Mouse (Mus musculus) embryonic facial prominence, embryonic 10.5 days (tissue): ENCODE data around the gene 2700049A03Rik. TPM values are rescaled to one million over a fixed set of nuclear protein-coding genes. Genes with fewer than 3 reads are reported as not detected.
"Not testable (repeated sequence)": the region's sequence is repeated elsewhere in the genome, so short reads cannot be mapped to it uniquely, and the experiment has no call there.

Experiments used
- DNase-seq: peaks from one replicate; pipeline ENCODE4 v3.0.0-alpha.2; 2017; ENCODE audit warnings: low spot score
- H3K27ac ChIP-seq: fragments of 300-500 bp; sonication (generic); replicated peaks from 2 replicates; pipeline ENCODE4 v1.5.1; 2016; ENCODE audit warnings: mild to moderate bottlenecking
- H3K27me3 ChIP-seq: fragments of 300-500 bp; sonication (generic); replicated peaks from 2 replicates; pipeline ENCODE4 v1.6.1; 2016; ENCODE audit warnings: low read depth, mild to moderate bottlenecking; ENCODE audit not compliant: poor library complexity, severe bottlenecking
- H3K36me3 ChIP-seq: fragments of 300-500 bp; sonication (generic); replicated peaks from 2 replicates; pipeline ENCODE4 v1.6.1; 2016; ENCODE audit warnings: mild to moderate bottlenecking, moderate library complexity
- H3K4me1 ChIP-seq: fragments of 300-500 bp; sonication (generic); 2 replicates; pipeline ENCODE4 v1.6.1; 2016
- H3K4me3 ChIP-seq: fragments of 300-500 bp; sonication (generic); 2 replicates; pipeline ENCODE4 v1.5.1; 2016; ENCODE audit warnings: mild to moderate bottlenecking, moderate library complexity
- H3K9me3 ChIP-seq: fragments of 300-500 bp; sonication (generic); 2 replicates; pipeline ENCODE4 v1.6.1; 2016; ENCODE audit warnings: mild to moderate bottlenecking
- WGBS: fragments of 180-500 bp; shearing (Covaris S2); methylation state at CpG from one replicate; pipeline ENCODE4 v1.1.7; 2016; 5-methylcytosine and 5-hydroxymethylcytosine counted together
- polyA plus RNA-seq: library from polyadenylated mRNA; unstranded; fragments of >200 nt; fragmentation: Nextera tagmentation; extraction: Ambion mirVana; gene quantifications from 2 replicates; pipeline ENCODE4 v1.2.1, GENCODE M21; 2016

The 2700049A03Rik gene
- polyA plus RNA-seq: 19.4 and 21.1 TPM in 2 replicates

- Histone ChIP-seq H3K4me1 (peaks cover 28% of the 10 kb centered on the region), H3K9me3 (no peaks in the 10 kb centered on the region), H3K27ac (peak within 1 kb of the TSS; percentile 92), H3K27me3 (no peaks in the 10 kb centered on the region), H3K4me3 (peak within 1 kb of the TSS; percentile 81), H3K36me3 (peaks cover 49% of the 10 kb centered on the region)
- WGBS: under 1% methylated on average over 52 of the region's 52 CpGs
- DNase-seq: peak; percentile 84
Observed at GRCm38 (mm10) chr12:71136130-71136973, at the start of gene 2700049A03Rik, which contains the start of gene Timm9. 2700049A03Rik (plus strand) TSS chr12:71136848. Timm9 (minus strand) TSS chr12:71136684.

- DNase-seq, H3K27me3 ChIP-seq, H3K4me1 ChIP-seq, H3K27ac ChIP-seq, H3K4me3 ChIP-seq, H3K9me3 ChIP-seq, H3K36me3 ChIP-seq: not testable (repeated sequence)
- 86% methylated on average over 4 of the region's 4 CpGs for WGBS
Observed at GRCm38 (mm10) chr12:71104275-71104674, 32.4 kb upstream of the 2700049A03Rik start.

GRCm38 (mm10) chr12:71107216-71107771 lies 29.4 kb upstream of the 2700049A03Rik start:
- DNase-seq: no peak
- no peak overlapping the region for H3K4me3 ChIP-seq
- no peak overlapping the region for H3K27ac ChIP-seq
- WGBS: 83% methylated on average over 6 of the region's 6 CpGs
- H3K4me1 ChIP-seq: peaks cover 6% of the 10 kb centered on the region
- peaks cover 14% of the 10 kb centered on the region for H3K27me3 ChIP-seq
- no peaks in the 10 kb centered on the region for H3K36me3 ChIP-seq
- no peaks in the 10 kb centered on the region for H3K9me3 ChIP-seq

DNA sequence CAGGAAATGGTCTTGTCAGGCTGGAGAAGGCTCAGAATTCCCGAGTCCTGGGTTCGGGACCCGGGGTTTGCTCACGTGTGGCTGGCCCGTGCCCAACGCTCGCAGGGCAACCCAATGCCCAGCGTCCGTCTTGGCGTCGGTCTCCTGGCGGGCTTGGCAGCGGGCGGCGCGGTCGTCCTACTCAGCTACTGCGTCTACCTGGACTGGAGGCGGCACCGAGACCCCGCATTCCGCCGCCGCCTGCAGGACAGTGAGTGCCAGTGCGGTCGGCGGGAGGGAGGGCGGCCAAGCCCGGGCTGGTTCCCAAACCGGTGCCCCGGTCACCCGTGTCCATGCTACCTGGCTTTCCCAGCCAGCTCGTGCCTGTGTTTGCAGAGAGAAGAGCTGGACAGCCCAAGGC lies 25.3 kb upstream of the 2700049A03Rik start, which contains the start of gene Tomm20l:
Gene Tomm20l, plus strand, starts transcription at position 98 of the 400 bp plus-strand sequence.
- Histone ChIP-seq H3K9me3 (no peaks in the 10 kb centered on the region), H3K27me3 (peaks cover 14% of the 10 kb centered on the region), H3K4me1 (peaks cover 17% of the 10 kb centered on the region), H3K27ac (peak within 1 kb of the TSS; percentile 30; the same call in 1 of the 2 replicates), H3K36me3 (no peaks in the 10 kb centered on the region), H3K4me3 (peak within 1 kb of the TSS; percentile 52)
- DNase-seq: peak; percentile 67
- WGBS: 10% methylated on average over 33 of the region's 33 CpGs

DNA sequence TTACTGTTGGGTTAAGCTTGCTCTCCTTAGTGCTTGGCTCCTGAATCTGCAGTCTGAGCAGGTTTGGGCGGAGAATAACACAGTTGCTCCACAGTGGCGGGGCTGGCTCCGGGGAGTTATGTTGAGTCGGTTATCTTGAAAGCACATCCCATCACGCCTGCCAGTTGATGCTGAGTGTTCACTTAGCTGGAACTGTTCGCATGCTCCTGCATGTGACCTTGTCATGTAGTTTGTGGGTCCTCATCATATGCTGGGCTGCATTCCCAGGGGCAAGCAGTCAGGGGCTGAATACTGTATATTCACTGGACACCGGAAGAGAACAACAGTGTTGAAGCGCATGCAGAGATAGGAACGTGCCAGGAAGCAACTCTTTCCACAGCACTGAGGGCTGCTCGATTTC lies 23.6 kb upstream of the 2700049A03Rik start:
- H3K9me3 ChIP-seq: no peaks in the 10 kb centered on the region
- H3K27me3 ChIP-seq: peaks cover 14% of the 10 kb centered on the region
- H3K36me3 ChIP-seq: no peaks in the 10 kb centered on the region
- WGBS: 89% methylated on average over 10 of the region's 10 CpGs
- peaks cover 17% of the 10 kb centered on the region for H3K4me1 ChIP-seq
- no peak overlapping the region for H3K4me3 ChIP-seq
- H3K27ac ChIP-seq: no peak overlapping the region
- no peak for DNase-seq

DNA sequence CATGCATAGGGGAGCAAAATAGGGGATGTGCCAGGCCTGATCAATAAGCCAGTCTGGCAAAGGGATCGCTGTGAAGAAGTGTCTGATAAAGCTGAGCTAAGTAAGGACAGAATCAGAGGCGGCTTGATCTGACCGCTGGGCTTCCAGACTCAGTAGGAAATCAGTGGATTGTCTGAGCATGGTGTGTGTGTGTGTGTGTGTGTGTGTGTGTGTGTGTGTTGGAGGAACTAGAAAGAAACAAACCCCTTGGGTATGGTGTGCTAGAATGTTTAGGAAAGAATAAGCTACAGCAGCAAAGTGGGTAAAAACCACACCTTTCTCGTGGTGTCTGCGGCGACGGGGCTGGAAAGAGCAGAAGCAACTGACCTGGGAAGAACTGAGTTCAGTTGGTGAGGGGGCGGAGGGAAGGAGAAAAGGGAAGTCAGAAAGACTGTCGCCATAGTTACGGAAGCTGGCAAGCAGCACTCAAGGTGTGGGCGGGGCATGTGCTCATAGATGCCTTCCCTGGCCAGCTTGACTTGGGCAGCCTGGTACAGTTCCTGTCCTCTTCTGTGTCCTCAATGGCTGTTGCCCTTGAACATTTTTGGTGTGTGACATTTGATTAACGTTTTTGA lies 22.9 kb upstream of the 2700049A03Rik start:
- peaks cover 17% of the 10 kb centered on the region for H3K4me1 ChIP-seq
- DNase-seq: peak; percentile 52
- H3K27ac ChIP-seq: no peak overlapping the region
- no peaks in the 10 kb centered on the region for H3K9me3 ChIP-seq
- H3K36me3 ChIP-seq: no peaks in the 10 kb centered on the region
- WGBS: 30% methylated on average over 12 of the region's 12 CpGs
- H3K4me3 ChIP-seq: no peak overlapping the region
- H3K27me3 ChIP-seq: peaks cover 14% of the 10 kb centered on the region

DNA sequence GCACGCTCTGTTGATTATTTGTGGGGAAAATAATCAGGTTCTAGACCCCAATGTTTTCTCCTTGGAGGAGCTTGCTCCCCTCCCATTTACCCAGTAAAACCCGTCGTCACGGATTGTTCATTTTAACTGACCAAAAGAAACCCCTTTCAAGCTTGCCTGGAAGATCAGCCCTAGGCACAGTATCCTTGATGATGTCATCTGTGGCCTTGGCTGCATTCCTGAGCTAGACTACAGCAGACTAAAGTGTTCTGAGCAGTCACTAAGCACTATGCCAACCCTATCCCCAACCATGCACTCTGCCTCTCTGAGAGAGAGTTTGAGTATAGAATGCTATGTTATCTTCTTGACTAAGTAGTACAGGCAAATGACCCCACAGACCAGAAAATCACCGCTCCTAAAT lies 20.2 kb upstream of the 2700049A03Rik start:
- H3K27me3 ChIP-seq: peaks cover 4% of the 10 kb centered on the region; the same call in 1 of the 2 replicates
- no peak for DNase-seq
- WGBS: 81% methylated on average over 5 of the region's 5 CpGs
- H3K27ac ChIP-seq: no peak overlapping the region
- no peak overlapping the region for H3K4me3 ChIP-seq
- peaks cover 14% of the 10 kb centered on the region for H3K4me1 ChIP-seq
- H3K9me3 ChIP-seq: no peaks in the 10 kb centered on the region
- H3K36me3 ChIP-seq: no peaks in the 10 kb centered on the region; the same call in 1 of the 2 replicates

- no peaks in the 10 kb centered on the region for H3K4me1 ChIP-seq
- H3K4me3 ChIP-seq: no peak overlapping the region
- peaks cover 54% of the 10 kb centered on the region for H3K36me3 ChIP-seq
Observed at GRCm38 (mm10) chr12:71122731-71123130, 13.9 kb upstream of the 2700049A03Rik start.

DNA sequence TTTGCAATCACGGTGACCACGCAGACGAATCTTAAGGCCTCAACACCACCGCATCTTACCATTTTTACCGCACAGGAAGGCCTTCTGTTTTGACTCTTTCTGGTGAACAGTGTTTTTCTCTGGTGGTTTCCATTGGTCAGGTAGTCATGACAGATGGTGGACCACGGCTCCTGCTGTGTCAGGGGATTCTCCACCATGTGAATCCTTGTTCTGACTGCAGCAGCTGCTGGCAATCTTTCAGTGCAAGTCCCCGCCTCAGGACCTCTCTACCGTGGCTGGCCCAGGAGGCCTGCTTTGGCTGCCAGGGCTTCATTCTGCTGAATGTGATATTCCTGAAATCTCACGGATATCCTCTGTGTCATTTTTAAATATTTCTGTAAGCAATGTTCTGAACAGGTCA lies 13.4 kb upstream of the 2700049A03Rik start:
- peaks cover 59% of the 10 kb centered on the region for H3K36me3 ChIP-seq
- 90% methylated on average over 9 of the region's 9 CpGs for WGBS
- H3K4me1 ChIP-seq: no peaks in the 10 kb centered on the region
- no peak overlapping the region for H3K4me3 ChIP-seq
- no peak overlapping the region for H3K27ac ChIP-seq
- no peaks in the 10 kb centered on the region for H3K27me3 ChIP-seq
- DNase-seq: no peak
- H3K9me3 ChIP-seq: no peaks in the 10 kb centered on the region

More at GRCm38 (mm10) chr12:71122731-71123130, 13.9 kb upstream of the 2700049A03Rik start:
- no peaks in the 10 kb centered on the region for H3K9me3 ChIP-seq
- no peaks in the 10 kb centered on the region for H3K27me3 ChIP-seq
- H3K27ac ChIP-seq: no peak overlapping the region
- WGBS: 91% methylated on average over 10 of the region's 10 CpGs
- no peak for DNase-seq

DNA sequence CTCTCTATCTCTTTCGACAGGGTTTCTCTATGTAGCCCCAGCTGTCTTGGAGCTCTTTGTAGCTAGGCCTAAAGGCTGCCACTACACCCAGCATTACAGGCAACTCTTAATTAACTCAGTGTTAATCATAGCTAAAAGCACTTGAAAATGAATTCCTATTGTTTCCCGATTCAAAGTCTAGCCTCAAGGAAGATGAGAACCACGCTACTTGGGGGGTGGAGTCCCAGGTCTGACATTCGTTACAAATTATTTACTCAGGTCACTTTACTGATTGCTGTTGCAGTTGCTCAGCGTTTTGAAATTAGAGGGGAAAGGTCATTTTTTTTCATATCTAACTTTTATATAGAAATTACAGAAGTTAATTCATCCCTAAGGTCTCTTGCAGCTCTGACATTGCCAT lies 1.1 kb upstream of the 2700049A03Rik start:
- H3K36me3 ChIP-seq: peaks cover 49% of the 10 kb centered on the region
- H3K27me3 ChIP-seq: no peaks in the 10 kb centered on the region
- H3K27ac ChIP-seq: no peak overlapping the region
- peak overlapping the region; percentile 81 for H3K4me3 ChIP-seq
- no peak for DNase-seq
- H3K4me1 ChIP-seq: peaks cover 28% of the 10 kb centered on the region
- no peaks in the 10 kb centered on the region for H3K9me3 ChIP-seq
- WGBS: 31% methylated on average over 5 of the region's 5 CpGs

DNA sequence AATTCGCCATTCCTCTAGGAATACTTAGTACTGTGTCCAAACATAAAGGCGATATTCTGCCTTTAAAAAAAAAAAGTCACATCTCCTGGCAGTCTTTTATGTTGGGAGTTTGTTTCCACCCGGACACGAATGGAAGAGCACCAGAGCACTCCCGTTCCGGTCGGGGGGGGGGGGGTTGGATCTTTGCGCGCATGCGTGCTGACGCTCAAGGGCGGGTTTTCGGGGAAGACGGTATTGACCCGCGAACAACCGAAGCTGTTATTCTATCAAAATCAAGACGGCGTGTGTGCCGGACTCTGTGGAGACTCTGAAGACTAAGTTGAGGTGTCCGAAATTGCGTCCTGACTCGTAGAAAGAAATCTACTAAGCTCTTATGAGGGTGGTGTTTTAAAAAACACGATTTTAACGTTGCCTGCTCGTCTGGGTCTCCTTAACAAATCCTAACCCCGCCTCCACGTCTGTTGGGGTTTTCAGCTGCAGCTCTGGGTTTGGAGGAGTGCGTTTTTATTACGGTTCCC lies 385 bp downstream of the 2700049A03Rik start:
- WGBS: under 1% methylated on average over 30 of the region's 30 CpGs
- peaks cover 28% of the 10 kb centered on the region for H3K4me1 ChIP-seq
- H3K9me3 ChIP-seq: no peaks in the 10 kb centered on the region
- peaks cover 49% of the 10 kb centered on the region for H3K36me3 ChIP-seq
- H3K27me3 ChIP-seq: no peaks in the 10 kb centered on the region
- peak overlapping the region; percentile 92 for H3K27ac ChIP-seq
- DNase-seq: peak; percentile 93
- H3K4me3 ChIP-seq: peak overlapping the region; percentile 81

GRCm38 (mm10) chr12:71137686-71138085 lies 1.0 kb downstream of the 2700049A03Rik start:
- no peaks in the 10 kb centered on the region for H3K9me3 ChIP-seq
- H3K4me1 ChIP-seq: peaks cover 28% of the 10 kb centered on the region
- H3K4me3 ChIP-seq: peak overlapping the region; percentile 81
- no peak for DNase-seq
- H3K36me3 ChIP-seq: peaks cover 49% of the 10 kb centered on the region
- peak overlapping the region; percentile 92 for H3K27ac ChIP-seq
- H3K27me3 ChIP-seq: no peaks in the 10 kb centered on the region
- WGBS: 12% methylated on average over 11 of the region's 11 CpGs
